Mouse (Mus musculus) megakaryocyte, adult 5-6 weeks (primary cell): ENCODE data around the gene Gcn1l1. TPM values are rescaled to one million over a fixed set of nuclear protein-coding genes. Genes with fewer than 3 reads are reported as not detected.
"Not testable (repeated sequence)": the region's sequence is repeated elsewhere in the genome, so short reads cannot be mapped to it uniquely, and the experiment has no call there.

ENCODE experiments used
- ATAC-seq: 2 replicates; pipeline ENCODE4 v1.8.0; 2016; ENCODE audit warnings: mild to moderate bottlenecking, inconsistent platforms; ENCODE audit not compliant: poor library complexity, severe bottlenecking
- total RNA-seq, 2 experiments: library from RNA; stranded (forward) in 1 of 2; stranded (reverse) in 1 of 2; fragments of 153-499, 151-499 nt in 1 of 2; fragments of 221-1000, 200-1000 nt in 1 of 2; gene quantifications; 2 replicates each; pipeline versions ENCODE4 v1.2.3 to v1.2.4; 2015 to 2017

The Gcn1l1 gene
- 9.0 and 9.2 TPM in 2 replicates for total RNA-seq (2015)
- total RNA-seq (2017): 13.2 and 13.4 TPM in 2 replicates

GRCm38 (mm10) chr5:115564737-115565393 lies at the start of gene Gcn1l1:
TSS of gene Gcn1l1 (plus strand) at chr5:115565254.
- peak; percentile 94 for ATAC-seq

- ATAC-seq: peak; percentile 87
Observed at GRCm38 (mm10) chr5:115516081-115516907, 48.8 kb upstream of the Gcn1l1 start.

- no peak for ATAC-seq
Observed at GRCm38 (mm10) chr5:115516908-115517307, 48.1 kb upstream of the Gcn1l1 start.

- no peak for ATAC-seq
Observed at GRCm38 (mm10) chr5:115517501-115517900, 47.6 kb upstream of the Gcn1l1 start.

- not testable (repeated sequence) for ATAC-seq
Observed at GRCm38 (mm10) chr5:115518214-115518613, 46.8 kb upstream of the Gcn1l1 start.

- ATAC-seq: 0 out of 2 replicates have a peak, but pooled peaks have one; percentile 1
Observed at GRCm38 (mm10) chr5:115520325-115520869, 44.7 kb upstream of the Gcn1l1 start.

GRCm38 (mm10) chr5:115521553-115522461 lies 43.2 kb upstream of the Gcn1l1 start:
- peak; percentile 74 for ATAC-seq

- no peak for ATAC-seq
Observed at GRCm38 (mm10) chr5:115522531-115522930, 42.5 kb upstream of the Gcn1l1 start.

- no peak for ATAC-seq
Observed at GRCm38 (mm10) chr5:115522981-115523499, 42.0 kb upstream of the Gcn1l1 start.

GRCm38 (mm10) chr5:115523971-115524370 lies 41.1 kb upstream of the Gcn1l1 start:
- no peak for ATAC-seq

- no peak for ATAC-seq
Observed at GRCm38 (mm10) chr5:115524471-115524870, 40.6 kb upstream of the Gcn1l1 start.

GRCm38 (mm10) chr5:115525416-115525815 lies 39.6 kb upstream of the Gcn1l1 start:
- ATAC-seq: no peak

GRCm38 (mm10) chr5:115525943-115526342 lies 39.1 kb upstream of the Gcn1l1 start:
- ATAC-seq: no peak

GRCm38 (mm10) chr5:115526456-115527202 lies 38.4 kb upstream of the Gcn1l1 start:
- ATAC-seq: no peak

GRCm38 (mm10) chr5:115528128-115528527 lies 36.9 kb upstream of the Gcn1l1 start:
- no peak for ATAC-seq

- no peak for ATAC-seq
Observed at GRCm38 (mm10) chr5:115529364-115529741, 35.7 kb upstream of the Gcn1l1 start.

- ATAC-seq: peak; percentile 67
Observed at GRCm38 (mm10) chr5:115529742-115530446, 35.2 kb upstream of the Gcn1l1 start.

- peak; percentile 16 for ATAC-seq
Observed at GRCm38 (mm10) chr5:115530447-115530809, 34.6 kb upstream of the Gcn1l1 start.

- no peak for ATAC-seq
Observed at GRCm38 (mm10) chr5:115531671-115532270, 33.3 kb upstream of the Gcn1l1 start.
